Comparison of ENCODE assay signal across 10 mouse cellular contexts in genomic region chr15:10771311-10771690, GRCm38 (mm10). TPM values are rescaled to one million over a fixed set of nuclear protein-coding genes. Genes with fewer than 3 reads are reported as not detected.
DNase-seq lines count a peak whose midpoint lies in the region; ATAC-seq and TF ChIP-seq lines count a peak whose summit lies in the region.
"Had no signal": no experiment of that assay in that cellular context is flagged by ENCODE, and none has a peak within 500 bp of the region (broad histone marks: within the 10 kb centered on the region; RNA-seq: fewer than 3 reads in every experiment).

No protein-coding gene starts in this region.

- DNase-seq in heart, postnatal 4 days: peak; percentile 13
- no peak for DNase-seq in heart, adult 2 months
- peak; percentile 34 to 45 for DNase-seq in lung, postnatal 4 days
- DNase-seq in hindbrain, embryonic 11.5 days (ENCODE audit: low spot score): no peak
- DNase-seq: heart, postnatal 36 days had no signal

- no peaks in the 10 kb centered on the region for H3K36me3 ChIP-seq in heart, adult 2 months (ENCODE audit: control insufficient read depth, insufficient read depth, low read length)
- no peaks in the 10 kb centered on the region for H3K36me3 ChIP-seq in kidney, embryonic 15.5 days
- H3K36me3 ChIP-seq in hindbrain, embryonic 11.5 days (ENCODE audit: control insufficient read depth, insufficient read depth, low read length): no peaks in the 10 kb centered on the region
- H3K36me3 ChIP-seq in hindbrain, embryonic 16.5 days (ENCODE audit: control insufficient read depth, insufficient read depth, low read length): no peaks in the 10 kb centered on the region

- TF ChIP-seq EP300 in heart, adult 2 months (IDR thresholded peaks at IDR 0.05; ENCODE audit: insufficient read depth, low read depth, low read length): no peak

- intact Hi-C loops in heart, adult 2 months (cut with DNase I): loop anchor here (10.0 kb wide), 1 partner anchor 56 kb away; the partner anchor contains the start of gene Rai14

- no peaks in the 10 kb centered on the region for H3K4me1 ChIP-seq in heart, adult 2 months (ENCODE audit: control insufficient read depth, insufficient read depth, low read length)
- peaks cover 37% of the 10 kb centered on the region for H3K4me1 ChIP-seq in bone marrow macrophage, adult 2 months (ENCODE audit: control insufficient read depth, insufficient read depth, low read length)
- H3K4me1 ChIP-seq in kidney, embryonic 15.5 days: peaks cover 17% of the 10 kb centered on the region
- no peaks in the 10 kb centered on the region for H3K4me1 ChIP-seq in hindbrain, embryonic 11.5 days (replicated peaks; ENCODE audit: control insufficient read depth, insufficient read depth, low read length)
- no peaks in the 10 kb centered on the region for H3K4me1 ChIP-seq in hindbrain, embryonic 16.5 days (ENCODE audit: control insufficient read depth, insufficient read depth, low read depth, low read length)

- WGBS in heart, adult 2 months: 12% methylated on average over 4 of the region's 4 CpGs
- 18% methylated on average over 4 of the region's 4 CpGs for WGBS in kidney, embryonic 15.5 days
- 57% methylated on average over 4 of the region's 4 CpGs for WGBS in hindbrain, embryonic 11.5 days
- WGBS in hindbrain, embryonic 16.5 days: 62% methylated on average over 4 of the region's 4 CpGs

- no peak overlapping the region for H3K4me2 ChIP-seq in kidney, embryonic 15.5 days
- no peak overlapping the region for H3K4me2 ChIP-seq in hindbrain, embryonic 11.5 days (replicated peaks; ENCODE audit: low read depth, low read length)
- no peak overlapping the region for H3K4me2 ChIP-seq in hindbrain, embryonic 16.5 days (ENCODE audit: low read length)
- H3K4me2 ChIP-seq: liver, embryonic 11.5 days had no signal

- H3K27ac ChIP-seq in heart, adult 2 months: no peak overlapping the region
- H3K27ac ChIP-seq in bone marrow macrophage, adult 2 months (ENCODE audit: insufficient read depth, low read depth, low read length): peak overlapping the region; percentile 54
- H3K27ac ChIP-seq in kidney, embryonic 15.5 days: peak overlapping the region; percentile 4
- H3K27ac ChIP-seq in hindbrain, embryonic 11.5 days (ENCODE audit: low read depth, low read length): no peak overlapping the region
- H3K27ac ChIP-seq in hindbrain, embryonic 16.5 days (ENCODE audit: low read depth, low read length): no peak overlapping the region

- no peak for TF ChIP-seq CTCF in heart, adult 2 months (IDR thresholded peaks at IDR 0.05)
- no peak for TF ChIP-seq CTCF in bone marrow macrophage, adult 2 months (IDR thresholded peaks at IDR 0.05; ENCODE audit: low read depth, low read length)

- ATAC-seq in kidney, embryonic 15.5 days (replicated peaks; ENCODE audit: low FRiP score): no peak
- no peak for ATAC-seq in hindbrain, embryonic 11.5 days (ENCODE audit: low FRiP score)
- ATAC-seq in hindbrain, embryonic 16.5 days: no peak
- no peak for ATAC-seq in frontal cortex, adult (ENCODE audit: low TSS enrichment)

- H3K9ac ChIP-seq in heart, adult 2 months (ENCODE audit: low read depth, low read length): no peak overlapping the region
- no peak overlapping the region for H3K9ac ChIP-seq in kidney, embryonic 15.5 days
- H3K9ac ChIP-seq in hindbrain, embryonic 11.5 days (ENCODE audit: low read depth, low read length): no peak overlapping the region
- H3K9ac ChIP-seq in hindbrain, embryonic 16.5 days (ENCODE audit: low read depth, low read length): no peak overlapping the region

- TF ChIP-seq POLR2A in heart, adult 2 months (IDR thresholded peaks at IDR 0.05; ENCODE audit: insufficient read depth, low read depth, low read length): no peak
- no peak for TF ChIP-seq POLR2A in bone marrow macrophage, adult 2 months (IDR thresholded peaks at IDR 0.05; ENCODE audit: borderline replicate concordance, low read depth, low read length)

- H3K27me3 ChIP-seq in heart, adult 2 months (ENCODE audit: control insufficient read depth, insufficient read depth, low read length): 0 out of 2 replicates have a peak, but pooled peaks cover 2% of the 10 kb centered on the region
- no peaks in the 10 kb centered on the region for H3K27me3 ChIP-seq in kidney, embryonic 15.5 days
- H3K27me3 ChIP-seq in hindbrain, embryonic 11.5 days (ENCODE audit: control insufficient read depth, insufficient read depth, low read length): no peaks in the 10 kb centered on the region
- H3K27me3 ChIP-seq in hindbrain, embryonic 16.5 days (replicated peaks; ENCODE audit: control insufficient read depth, insufficient read depth, low read length): no peaks in the 10 kb centered on the region

- H3K4me3 ChIP-seq in heart, adult 2 months: no peak overlapping the region
- no peak overlapping the region for H3K4me3 ChIP-seq in bone marrow macrophage, adult 2 months (ENCODE audit: insufficient read depth, low read length)
- no peak overlapping the region for H3K4me3 ChIP-seq in kidney, embryonic 15.5 days (replicated peaks)
- no peak overlapping the region for H3K4me3 ChIP-seq in hindbrain, embryonic 11.5 days (ENCODE audit: low read depth, low read length)
- no peak overlapping the region for H3K4me3 ChIP-seq in hindbrain, embryonic 16.5 days (ENCODE audit: low read length)

- H3K79me2 ChIP-seq in heart, adult 2 months (replicated peaks; ENCODE audit: control insufficient read depth, insufficient read depth, low read length): no peaks in the 10 kb centered on the region

- H3K9me3 ChIP-seq in kidney, embryonic 15.5 days (replicated peaks): no peaks in the 10 kb centered on the region
- no peaks in the 10 kb centered on the region for H3K9me3 ChIP-seq in hindbrain, embryonic 11.5 days (ENCODE audit: control insufficient read depth, low read length)
- no peaks in the 10 kb centered on the region for H3K9me3 ChIP-seq in hindbrain, embryonic 16.5 days (ENCODE audit: control insufficient read depth, low read length)

RNA-seq across cellular contexts. Expression of gene Rai14, which starts 56.9 kb away (rescaled TPM):
- total RNA-seq in heart, postnatal 4 days (2021): 10 to 100 TPM; 15.1 to 15.9 TPM
- total RNA-seq in heart, adult 2 months (2021): 1 to 10 TPM; 3.7 to 4.3 TPM
- 1.1 and 1.5 TPM in 2 replicates for polyA plus RNA-seq in heart, adult 2 months (2012; rRNA removed)
- polyA plus RNA-seq in bone marrow macrophage, adult 2 months (2012; ENCODE audit: insufficient read depth, insufficient read length, missing spikeins): 4.4 and 6.2 TPM in 2 replicates
- polyA plus RNA-seq in kidney, embryonic 15.5 days (2015; fragmentation: Nextera tagmentation; extraction: Ambion mirVana): 66.4 and 67.8 TPM in 2 replicates
- 86.0 and 93.4 TPM in 2 replicates for polyA plus RNA-seq in hindbrain, embryonic 11.5 days (2014; fragmentation: Nextera tagmentation; extraction: Ambion mirVana)
- 8.2 and 11.6 TPM in 2 replicates for polyA plus RNA-seq in hindbrain, embryonic 16.5 days (2015; fragmentation: Nextera tagmentation; extraction: Ambion mirVana)

Comparison
In these comparisons a context has a peak if more than half of its experiments do, and no peak if none do; other contexts are left out.
1. DNase-seq: peak in heart, postnatal 4 days (single experiment) and lung, postnatal 4 days (2 of 2); none in heart, adult 2 months (0 of 2) and hindbrain, embryonic 11.5 days (single experiment).
2. H3K27ac ChIP-seq: peak in bone marrow macrophage, adult 2 months (single experiment) and kidney, embryonic 15.5 days (single experiment); none in heart, adult 2 months (single experiment), hindbrain, embryonic 11.5 days (single experiment) and hindbrain, embryonic 16.5 days (single experiment).